Mouse (Mus musculus) C2C12 (cell line): ENCODE results near the gene G0s2. TPM values are rescaled to one million over a fixed set of nuclear protein-coding genes. Genes with fewer than 3 reads are reported as not detected.

ENCODE experiments used
- H3K27me3 ChIP-seq: one replicate; pipeline ENCODE4 v1.6.1; 2011; ENCODE audit not compliant: control insufficient read depth, insufficient read depth, insufficient read length
- H3K36me3 ChIP-seq: one replicate; pipeline ENCODE4 v1.6.1; 2011; ENCODE audit not compliant: control insufficient read depth, insufficient read depth
- H3K4me3 ChIP-seq: one replicate; pipeline ENCODE4 v1.5.1; 2011; ENCODE audit warnings: mild to moderate bottlenecking, control low read depth; ENCODE audit not compliant: poor library complexity, insufficient read depth, severe bottlenecking
- H3K79me2 ChIP-seq: one replicate; pipeline ENCODE4 v1.6.1; 2011; ENCODE audit not compliant: control insufficient read depth, insufficient read depth
- H3K79me3 ChIP-seq: one replicate; pipeline ENCODE4 v1.6.1; 2011; ENCODE audit warnings: low read depth, control low read depth
- H3ac ChIP-seq: one replicate; pipeline ENCODE3; 2011; ENCODE audit warnings: low read depth; ENCODE audit not compliant: control insufficient read depth, insufficient read length
- CEBPB ChIP-seq: IDR thresholded peaks from one replicate; pipeline ENCODE4 v1.6.1; 2011; ENCODE audit warnings: low read depth, mild to moderate bottlenecking, control low read depth, moderate library complexity
- CTCF ChIP-seq: IDR thresholded peaks from one replicate; pipeline ENCODE4 v1.5.1; 2011; ENCODE audit not compliant: control insufficient read depth, insufficient read depth, insufficient read length
- FOSL1 ChIP-seq: IDR thresholded peaks from one replicate; pipeline ENCODE4 v1.8.0; 2011; ENCODE audit warnings: mild to moderate bottlenecking, low read length; ENCODE audit not compliant: poor library complexity, insufficient read depth, severe bottlenecking
- MAX ChIP-seq: IDR thresholded peaks from one replicate; pipeline ENCODE4 v1.6.1; 2011; ENCODE audit warnings: mild to moderate bottlenecking, control low read depth
- MYOD1 ChIP-seq: IDR thresholded peaks from one replicate; pipeline ENCODE4 v1.6.1; 2011; ENCODE audit warnings: low read depth; ENCODE audit not compliant: control insufficient read depth, insufficient read length
- MYOG ChIP-seq: IDR thresholded peaks from one replicate; pipeline ENCODE4 v1.6.1; 2011; ENCODE audit not compliant: control insufficient read depth, insufficient read length; ENCODE audit errors: extremely low read depth
- USF1 ChIP-seq: IDR thresholded peaks from one replicate; pipeline ENCODE4 v1.6.1; 2011; ENCODE audit warnings: low read depth, mild to moderate bottlenecking, control low read depth, moderate library complexity
- polyA plus RNA-seq: library from polyadenylated mRNA; unstranded; fragments of >200 nt; fragmentation: generic; extraction: Trizol; gene quantifications from one replicate; pipeline ENCODE4 v1.2.1, GENCODE M21; 2012; ENCODE audit warnings: missing spikeins

Gene G0s2
- polyA plus RNA-seq, 1 experiment: 66.1 TPM

GRCm38 (mm10) chr1:193305386-193305785 lies 32.4 kb upstream of the G0s2 start:
- TF ChIP-seq MAX (no peak), CTCF (no peak), FOSL1 (no peak), MYOG (no peak), USF1 (no peak)
- Histone ChIP-seq H3K79me2 (no peaks in the 10 kb centered on the region), H3K4me3 (no peak overlapping the region), H3K27me3 (no peaks in the 10 kb centered on the region), H3K36me3 (no peaks in the 10 kb centered on the region), H3K79me3 (no peaks in the 10 kb centered on the region), H3ac (no peak overlapping the region)

- Histone ChIP-seq H3ac (no peak overlapping the region), H3K79me2 (no peaks in the 10 kb centered on the region), H3K4me3 (no peak overlapping the region), H3K79me3 (no peaks in the 10 kb centered on the region), H3K27me3 (no peaks in the 10 kb centered on the region), H3K36me3 (no peaks in the 10 kb centered on the region)
- no peak for TF ChIP-seq CTCF
- no peak for TF ChIP-seq FOSL1
- no peak for TF ChIP-seq MYOG
Measured at GRCm38 (mm10) chr1:193303096-193303495, 30.1 kb upstream of the G0s2 start.

DNA sequence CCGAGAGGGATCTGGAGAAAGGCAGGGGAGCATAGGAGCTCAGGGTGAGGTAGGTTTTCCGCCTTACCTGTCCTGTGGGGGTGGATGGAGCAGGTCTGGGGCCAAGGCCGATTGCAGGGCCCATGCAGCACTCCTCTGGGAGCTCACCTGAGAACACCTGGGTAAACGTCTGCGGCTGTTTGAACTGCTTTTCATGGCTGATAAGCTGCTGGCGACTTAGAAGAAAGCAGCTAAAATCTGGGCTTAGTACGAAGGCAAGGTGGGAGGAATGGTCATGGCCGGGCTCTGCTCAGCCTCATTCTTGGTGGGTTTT lies 29.0 kb upstream of the G0s2 start:
- Histone ChIP-seq H3K79me2 (no peaks in the 10 kb centered on the region), H3ac (no peak overlapping the region), H3K4me3 (no peak overlapping the region), H3K79me3 (no peaks in the 10 kb centered on the region), H3K36me3 (no peaks in the 10 kb centered on the region), H3K27me3 (no peaks in the 10 kb centered on the region)
- TF ChIP-seq FOSL1: no peak
- no peak for TF ChIP-seq MYOD1
- no peak for TF ChIP-seq MAX
- TF ChIP-seq MYOG: no peak
- no peak for TF ChIP-seq CTCF
- no peak for TF ChIP-seq CEBPB
- no peak for TF ChIP-seq USF1

DNA sequence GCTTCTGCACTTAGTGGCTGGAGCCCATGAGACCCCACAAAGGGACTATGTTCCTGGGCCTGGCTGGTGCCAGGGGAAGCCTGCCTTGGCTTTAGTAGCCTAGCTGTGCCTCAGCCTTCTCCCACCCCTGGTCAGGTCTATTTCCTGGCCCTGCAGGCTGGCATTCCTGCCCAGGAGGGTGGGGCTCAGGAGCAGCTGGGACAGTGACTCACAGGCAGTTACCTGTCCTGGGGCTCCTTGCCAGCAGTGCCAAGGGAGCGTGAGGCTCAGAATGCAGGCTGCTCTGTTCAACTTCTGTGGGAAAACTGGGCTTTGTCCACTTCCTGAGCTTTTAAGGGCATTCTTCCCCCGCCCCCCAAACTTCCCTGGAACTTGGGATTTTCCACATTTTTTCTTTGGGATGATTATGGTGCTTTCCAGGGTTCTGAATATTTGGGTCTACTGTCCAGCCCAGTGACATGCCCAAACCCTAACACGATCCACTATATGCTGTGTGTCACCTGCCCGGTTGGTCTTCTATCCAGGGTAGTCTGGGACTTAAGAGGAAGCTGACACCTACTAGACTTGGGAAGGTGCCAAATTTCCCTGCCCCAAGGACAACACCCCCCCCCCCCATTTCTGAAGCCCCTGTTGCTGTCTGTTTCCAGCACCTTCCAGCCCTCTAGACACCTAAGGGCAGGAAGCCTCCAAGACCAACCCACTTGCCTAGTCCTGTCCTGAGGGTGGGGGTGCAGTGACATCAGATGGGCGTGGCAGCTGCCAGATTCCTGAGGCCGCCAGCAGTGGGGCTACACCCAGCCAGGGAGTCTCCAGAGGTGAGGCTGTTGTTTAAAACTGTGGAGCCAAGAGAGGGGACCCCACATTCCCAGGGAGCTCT lies 28.4 kb upstream of the G0s2 start:
- Histone ChIP-seq H3K79me2 (no peaks in the 10 kb centered on the region), H3K36me3 (no peaks in the 10 kb centered on the region), H3K79me3 (no peaks in the 10 kb centered on the region), H3K4me3 (no peak overlapping the region), H3ac (no peak overlapping the region), H3K27me3 (no peaks in the 10 kb centered on the region)
- TF ChIP-seq FOSL1: no peak
- peak; percentile 45 for TF ChIP-seq MYOD1

DNA sequence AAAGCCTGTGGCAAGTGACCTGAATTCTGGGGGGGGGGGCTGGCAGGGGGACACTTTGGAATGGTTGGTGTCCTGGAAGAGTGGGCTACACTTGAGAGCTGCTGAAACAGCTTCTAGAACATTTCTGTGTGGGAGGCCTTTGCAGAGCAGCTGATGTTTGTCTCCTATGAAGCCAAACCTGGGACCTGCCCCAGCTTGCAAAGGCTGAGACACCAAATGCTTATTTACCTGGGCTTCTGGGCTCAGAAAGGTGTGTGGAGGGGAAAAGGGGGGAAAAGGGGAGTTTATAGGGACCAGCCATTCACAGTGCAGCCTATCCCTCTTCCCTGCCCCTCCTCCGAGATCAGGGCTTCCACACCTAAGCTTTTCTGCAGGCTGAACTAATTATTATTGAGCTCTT lies 27.0 kb upstream of the G0s2 start:
- H3K27me3 ChIP-seq: no peaks in the 10 kb centered on the region
- no peaks in the 10 kb centered on the region for H3K79me2 ChIP-seq
- no peaks in the 10 kb centered on the region for H3K36me3 ChIP-seq
- H3ac ChIP-seq: no peak overlapping the region
- no peak overlapping the region for H3K4me3 ChIP-seq
- no peak for TF ChIP-seq USF1
- TF ChIP-seq MYOG: no peak
- no peak for TF ChIP-seq CTCF
- no peak for TF ChIP-seq FOSL1
- no peak for TF ChIP-seq CEBPB
- TF ChIP-seq MYOD1: no peak
- TF ChIP-seq MAX: no peak
- H3K79me3 ChIP-seq: no peaks in the 10 kb centered on the region

- no peaks in the 10 kb centered on the region for H3K79me3 ChIP-seq
- H3K79me2 ChIP-seq: no peaks in the 10 kb centered on the region
- no peak overlapping the region for H3K4me3 ChIP-seq
- H3K27me3 ChIP-seq: no peaks in the 10 kb centered on the region
- TF ChIP-seq CEBPB (no peak), MYOG (no peak), MYOD1 (peak; percentile 72), CTCF (no peak), USF1 (peak; percentile 1), MAX (peak; percentile 91), FOSL1 (peak; percentile 97)
- H3K36me3 ChIP-seq: no peaks in the 10 kb centered on the region
- H3ac ChIP-seq: no peak overlapping the region
Measured at GRCm38 (mm10) chr1:193298141-193298765, 25.2 kb upstream of the G0s2 start.
